Mouse (Mus musculus) telencephalon, adult 2 months (tissue): ENCODE data around the gene Bhlhe40.

Experiments used
- DNase-seq: peaks from one replicate; pipeline ENCODE4 v3.0.0-alpha.2; 2011; ENCODE audit warnings: low read depth, low spot score

Bhlhe40 gene

GRCm38 (mm10) chr6:108713175-108713974 is 52.9 kb downstream of the Bhlhe40 start:
- DNase-seq = no peak
